Mouse (Mus musculus) heart, postnatal 0 days (tissue): ENCODE data around the gene Angptl8. TPM values are rescaled to one million over a fixed set of nuclear protein-coding genes. Genes with fewer than 3 reads are reported as not detected.

Experiments used
- ATAC-seq: fragments of 200-750 bp; cut with Nextera tagmentation; 2 replicates; pipeline ENCODE4 v1.8.0; 2017; ENCODE audit warnings: low read depth, moderate number of reproducible peaks, moderate library complexity; ENCODE audit not compliant: insufficient read depth
- DNase-seq: peaks from one replicate; pipeline ENCODE4 v3.0.0-alpha.2; 2016; ENCODE audit warnings: low spot score
- H3K27ac ChIP-seq: fragments of 300-500 bp; sonication (generic); 2 replicates; pipeline ENCODE4 v1.5.1; 2014; ENCODE audit warnings: low read depth, mild to moderate bottlenecking
- H3K27me3 ChIP-seq: fragments of 300-500 bp; sonication (generic); 2 replicates; pipeline ENCODE4 v1.6.1; 2014; ENCODE audit warnings: low read length, mixed read lengths; ENCODE audit not compliant: control insufficient read depth, insufficient read depth
- H3K36me3 ChIP-seq: fragments of 300-500 bp; sonication (generic); replicated peaks from 2 replicates; pipeline ENCODE4 v1.6.1; 2014; ENCODE audit warnings: low read length, mixed read lengths; ENCODE audit not compliant: control insufficient read depth, insufficient read depth
- H3K4me1 ChIP-seq: fragments of 300-500 bp; sonication (generic); 2 replicates; pipeline ENCODE4 v1.6.1; 2014; ENCODE audit warnings: antibody characterized with exemption; ENCODE audit not compliant: control insufficient read depth, insufficient read depth
- H3K4me2 ChIP-seq: fragments of 300-500 bp; sonication (generic); 2 replicates; pipeline ENCODE4 v1.6.1; 2014; ENCODE audit warnings: low read depth, mild to moderate bottlenecking, low read length, moderate library complexity
- H3K4me3 ChIP-seq: fragments of 300-500 bp; sonication (generic); 2 replicates; pipeline ENCODE4 v1.5.1; 2014; ENCODE audit warnings: low read depth, low read length
- H3K9ac ChIP-seq: fragments of 300-500 bp; sonication (generic); replicated peaks from 2 replicates; pipeline ENCODE4 v1.6.1; 2014; ENCODE audit warnings: low read depth, low read length, mixed read lengths
- H3K9me3 ChIP-seq: fragments of 300-500 bp; sonication (generic); replicated peaks from 2 replicates; pipeline ENCODE4 v1.6.1; 2016; ENCODE audit warnings: low read length; ENCODE audit not compliant: control insufficient read depth
- CTCF ChIP-seq: IDR thresholded peaks from 2 replicates; pipeline ENCODE4 v1.5.1; 2016; ENCODE audit warnings: antibody characterized with exemption, control low read depth, low read depth
- EP300 ChIP-seq: IDR thresholded peaks from 2 replicates; pipeline ENCODE4 v1.6.1; 2016; ENCODE audit warnings: antibody characterized with exemption, low read depth
- WGBS: fragments of 180-500 bp; shearing (Covaris S2); extraction: QIAGEN DNeasy Blood & Tissue Kit; methylation state at CpG from one replicate; pipeline ENCODE4 v1.1.7; 2014; 5-methylcytosine and 5-hydroxymethylcytosine counted together
- polyA plus RNA-seq: library from polyadenylated mRNA; unstranded; fragments of >200 nt; fragmentation: Nextera tagmentation; extraction: Ambion mirVana; gene quantifications from 2 replicates; pipeline ENCODE4 v1.2.1, GENCODE M21; 2015
- total RNA-seq: library from RNA; depleted of rRNA; stranded (reverse); fragments of >200 nt; gene quantifications from 2 replicates; pipeline ENCODE4 v1.2.3, GENCODE M21; 2014; ENCODE audit warnings: low replicate concordance

Gene Angptl8
- total and polyA plus RNA-seq, 2 experiments from 2014 or later: 0.55 TPM; not detected in 1

DNA sequence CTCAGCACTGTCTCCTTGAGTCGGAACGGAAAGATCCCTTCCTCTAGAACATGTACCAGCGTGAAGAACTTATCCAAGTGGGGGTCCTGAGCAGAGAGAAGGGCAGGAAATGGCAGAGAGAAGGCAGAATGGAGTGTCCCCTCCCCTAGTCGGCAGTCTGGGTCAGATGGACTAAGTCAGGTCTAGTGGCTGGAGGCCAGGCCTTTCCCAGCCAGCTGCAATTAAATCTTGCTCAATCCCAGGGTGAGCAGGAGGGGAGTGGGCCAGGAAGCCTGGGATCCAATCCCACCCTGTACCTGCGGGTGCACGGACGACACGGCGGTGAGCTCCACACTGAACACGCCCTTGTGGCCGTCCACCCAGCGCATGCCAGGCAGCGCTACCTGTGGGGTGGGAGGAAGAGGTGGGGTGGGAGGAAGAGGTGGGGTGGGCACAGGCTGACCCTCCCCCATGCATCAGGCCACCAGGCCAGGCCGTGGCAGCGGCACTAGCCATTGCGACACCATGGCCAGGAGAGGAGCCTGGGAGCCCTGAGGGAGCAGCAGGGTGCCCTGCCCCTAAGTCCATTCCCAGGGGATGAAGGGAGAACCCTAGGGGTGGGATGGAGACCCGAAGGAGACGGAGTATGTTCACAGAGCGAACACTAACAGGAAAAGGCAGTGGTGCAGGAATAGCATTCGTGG lies 3.6 kb upstream of the Angptl8 start:
- ATAC-seq: no peak
- Histone ChIP-seq H3K4me2 (no peak overlapping the region), H3K9ac (no peak overlapping the region)

DNA sequence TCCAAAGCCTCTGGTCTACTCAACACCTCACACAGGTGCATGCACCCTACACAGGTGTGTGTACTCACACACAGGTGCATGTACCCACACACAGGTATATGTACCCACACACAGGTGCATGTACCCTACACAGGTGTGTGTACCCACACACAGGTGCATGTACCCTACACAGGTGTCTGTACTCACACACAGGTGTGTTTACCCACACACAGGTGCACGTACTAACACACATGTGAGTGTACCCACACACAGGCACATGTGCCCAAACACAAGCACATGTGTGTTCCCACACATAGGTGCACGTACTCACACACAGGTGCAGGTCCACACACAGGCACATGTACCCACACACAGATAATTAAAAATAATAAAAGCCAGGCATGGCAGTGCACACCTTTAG lies 2.4 kb downstream of the Angptl8 start:
- DNase-seq (no peak), ATAC-seq (no peak)
- no peak for TF ChIP-seq EP300
- TF ChIP-seq CTCF: no peak
- Histone ChIP-seq H3K27me3 (no peaks in the 10 kb centered on the region), H3K4me3 (no peak overlapping the region), H3K4me2 (no peak overlapping the region), H3K36me3 (peaks cover 36% of the 10 kb centered on the region), H3K9me3 (no peaks in the 10 kb centered on the region), H3K9ac (no peak overlapping the region), H3K27ac (no peak overlapping the region), H3K4me1 (no peaks in the 10 kb centered on the region)
- WGBS: 84% methylated on average over 2 of the region's 2 CpGs

More for the DNA sequence above, 3.6 kb upstream of the Angptl8 start:
- Histone ChIP-seq H3K27ac (no peak overlapping the region), H3K9me3 (no peaks in the 10 kb centered on the region), H3K27me3 (no peaks in the 10 kb centered on the region), H3K36me3 (peaks cover 52% of the 10 kb centered on the region), H3K4me1 (no peaks in the 10 kb centered on the region), H3K4me3 (no peak overlapping the region)
- TF ChIP-seq EP300: no peak
- TF ChIP-seq CTCF: no peak
- WGBS: 88% methylated on average over 19 of the region's 20 CpGs
- DNase-seq: no peak

GRCm38 (mm10) chr9:21840115-21840787 lies 4.9 kb downstream of the Angptl8 start:
- peak; percentile 50 for DNase-seq
- H3K4me3 ChIP-seq: no peak overlapping the region
- peaks cover 44% of the 10 kb centered on the region for H3K36me3 ChIP-seq
- WGBS: 56% methylated on average over 8 of the region's 8 CpGs
- no peaks in the 10 kb centered on the region for H3K27me3 ChIP-seq
- no peaks in the 10 kb centered on the region for H3K4me1 ChIP-seq
- H3K27ac ChIP-seq: no peak overlapping the region
- no peak overlapping the region for H3K9ac ChIP-seq
- TF ChIP-seq EP300 (no peak), CTCF (peak; percentile 69)
- H3K9me3 ChIP-seq: no peaks in the 10 kb centered on the region
- no peak overlapping the region for H3K4me2 ChIP-seq
- ATAC-seq: no peak

DNA sequence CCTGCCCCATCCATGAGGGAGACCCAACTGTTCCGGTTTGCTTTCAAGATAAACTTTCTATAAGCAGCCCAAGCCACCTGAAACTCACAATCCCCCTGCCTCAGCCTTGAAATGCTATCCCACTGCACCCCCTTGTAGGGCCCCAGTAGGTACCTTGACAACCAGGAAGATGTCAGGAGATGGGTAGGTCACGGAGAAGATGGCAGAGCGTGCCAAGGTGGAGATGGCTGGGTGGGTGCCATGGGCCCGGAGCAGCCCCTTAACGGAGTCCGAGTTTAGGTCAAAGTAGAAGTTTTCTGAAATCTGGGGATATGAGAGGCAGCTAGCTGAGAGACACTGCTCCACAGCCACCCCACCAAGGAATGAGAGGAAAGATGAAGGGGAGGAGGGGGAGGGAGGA lies 6.0 kb downstream of the Angptl8 start:
- Histone ChIP-seq H3K4me3 (no peak overlapping the region), H3K9me3 (no peaks in the 10 kb centered on the region), H3K36me3 (peaks cover 39% of the 10 kb centered on the region), H3K27me3 (no peaks in the 10 kb centered on the region), H3K9ac (no peak overlapping the region), H3K4me1 (0 out of 2 replicates have a peak, but pooled peaks cover 2% of the 10 kb centered on the region), H3K4me2 (no peak overlapping the region), H3K27ac (no peak overlapping the region)
- ATAC-seq (no peak), DNase-seq (no peak)
- 91% methylated on average over 6 of the region's 6 CpGs for WGBS
- no peak for TF ChIP-seq CTCF
- no peak for TF ChIP-seq EP300

DNA sequence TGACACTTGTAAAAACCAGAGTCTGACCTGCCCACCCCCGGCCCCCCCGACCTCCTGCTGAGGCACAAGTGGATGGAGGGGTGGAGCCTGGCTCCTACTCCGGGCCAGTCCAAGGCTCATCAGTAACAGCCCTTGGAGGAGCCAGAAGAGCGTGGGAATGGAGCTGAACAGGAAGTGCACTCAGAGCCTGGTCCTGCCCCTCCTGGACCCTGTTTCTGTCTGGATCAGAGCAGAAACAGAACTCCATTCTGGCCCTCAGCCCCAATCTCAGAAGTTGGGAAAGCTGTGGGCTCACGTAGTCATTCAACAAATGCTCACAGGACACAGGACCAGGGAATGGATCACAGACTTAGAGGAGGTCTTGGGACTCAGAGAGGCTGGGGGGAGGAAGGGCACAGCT lies 7.1 kb downstream of the Angptl8 start:
- Histone ChIP-seq H3K36me3 (peaks cover 32% of the 10 kb centered on the region), H3K9me3 (no peaks in the 10 kb centered on the region), H3K27me3 (no peaks in the 10 kb centered on the region), H3K4me1 (0 out of 2 replicates have a peak, but pooled peaks cover 2% of the 10 kb centered on the region), H3K27ac (peak overlapping the region; percentile 83), H3K4me3 (no peak overlapping the region), H3K9ac (no peak overlapping the region), H3K4me2 (no peak overlapping the region)
- TF ChIP-seq EP300 (no peak), CTCF (no peak)
- peak; percentile 35 for ATAC-seq
- DNase-seq: peak; percentile 57
- WGBS: 25% methylated on average over 5 of the region's 5 CpGs
